Mouse (Mus musculus) heart, postnatal 0 days (tissue): ENCODE data around the gene Hormad2.

Experiments
- CTCF ChIP-seq: IDR thresholded peaks from 2 replicates; pipeline ENCODE4 v1.5.1; 2016; ENCODE audit warnings: antibody characterized with exemption, control low read depth, low read depth
- EP300 ChIP-seq: IDR thresholded peaks from 2 replicates; pipeline ENCODE4 v1.6.1; 2016; ENCODE audit warnings: antibody characterized with exemption, low read depth

DNA sequence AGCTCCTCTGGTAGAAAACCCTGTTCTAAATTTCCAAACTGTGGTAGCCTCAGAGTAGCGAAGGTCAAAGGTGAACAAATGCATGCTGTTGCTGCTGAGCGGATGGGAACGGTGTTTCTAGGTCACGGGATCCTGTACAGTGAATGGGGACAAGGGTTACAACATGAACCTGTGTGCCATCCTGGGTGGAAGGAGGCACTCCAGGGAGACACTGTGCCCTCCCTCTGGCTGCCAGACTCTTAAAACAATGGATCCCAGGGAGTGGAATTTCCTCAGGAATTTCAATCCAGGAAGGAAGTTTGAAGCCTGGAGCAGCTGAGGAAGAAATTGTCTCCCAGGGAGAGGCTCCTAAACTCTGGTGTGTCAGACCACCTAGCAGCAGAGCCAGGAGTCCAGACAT is 25.3 kb upstream of the Hormad2 start:
- TF ChIP-seq CTCF: no peak
- TF ChIP-seq EP300: 0 out of 2 replicates have a peak, but pooled peaks have one; percentile 33
